ENCODE assay signal across 8 mouse cellular contexts in genomic region chr3:52400284-52401161, GRCm38 (mm10).
DNase-seq lines count a peak whose midpoint lies in the region; ATAC-seq lines count a peak whose summit lies in the region.

No protein-coding gene starts in this region.

- ATAC-seq in lung, embryonic 16.5 days (ENCODE audit: low read depth): no peak
- no peak for ATAC-seq in forebrain, embryonic 12.5 days (ENCODE audit: low FRiP score)
- ATAC-seq in neural tube, embryonic 14.5 days (ENCODE audit: low read depth): no peak
- no peak for ATAC-seq in megakaryocyte, adult 5-6 weeks (ENCODE audit: poor library complexity, severe bottlenecking)

- H3K9ac ChIP-seq in lung, embryonic 16.5 days (ENCODE audit: low read length): peak overlapping the region; percentile 61; the same call in 1 of the 2 replicates
- no peak overlapping the region for H3K9ac ChIP-seq in forebrain, embryonic 12.5 days
- no peak overlapping the region for H3K9ac ChIP-seq in neural tube, embryonic 14.5 days (replicated peaks; ENCODE audit: low read depth, low read length)

- no peaks in the 10 kb centered on the region for H3K9me3 ChIP-seq in lung, embryonic 16.5 days (ENCODE audit: control insufficient read depth, low read length)
- H3K9me3 ChIP-seq in forebrain, embryonic 12.5 days: no peaks in the 10 kb centered on the region
- H3K9me3 ChIP-seq in neural tube, embryonic 14.5 days (ENCODE audit: control insufficient read depth, low read length): no peaks in the 10 kb centered on the region

- no peak overlapping the region for H3K27ac ChIP-seq in lung, embryonic 16.5 days (ENCODE audit: low read length)
- H3K27ac ChIP-seq in forebrain, embryonic 12.5 days: no peak overlapping the region
- no peak overlapping the region for H3K27ac ChIP-seq in neural tube, embryonic 14.5 days (ENCODE audit: low read depth, low read length)

- no peaks in the 10 kb centered on the region for H3K36me3 ChIP-seq in lung, embryonic 16.5 days (ENCODE audit: control insufficient read depth, insufficient read depth, low read length)
- no peaks in the 10 kb centered on the region for H3K36me3 ChIP-seq in forebrain, embryonic 12.5 days (replicated peaks)
- no peaks in the 10 kb centered on the region for H3K36me3 ChIP-seq in neural tube, embryonic 14.5 days (ENCODE audit: control insufficient read depth, insufficient read depth, low read length)

- WGBS in lung, embryonic 16.5 days: 12% methylated on average over 19 of the region's 19 CpGs
- WGBS in forebrain, embryonic 12.5 days: 14% methylated on average over 19 of the region's 19 CpGs
- WGBS in neural tube, embryonic 14.5 days: 15% methylated on average over 19 of the region's 19 CpGs

- H3K4me3 ChIP-seq in lung, embryonic 16.5 days (ENCODE audit: low read length): peak overlapping the region; percentile 42
- H3K4me3 ChIP-seq in forebrain, embryonic 12.5 days (replicated peaks): peak overlapping the region; percentile 33
- no peak overlapping the region for H3K4me3 ChIP-seq in neural tube, embryonic 14.5 days (ENCODE audit: low read depth, low read length)

- peaks cover 21% of the 10 kb centered on the region for H3K4me1 ChIP-seq in lung, embryonic 16.5 days (replicated peaks; ENCODE audit: control insufficient read depth, insufficient read depth, low read length)
- H3K4me1 ChIP-seq in forebrain, embryonic 12.5 days: peaks cover 17% of the 10 kb centered on the region
- H3K4me1 ChIP-seq in neural tube, embryonic 14.5 days (ENCODE audit: control insufficient read depth, insufficient read depth, low read length): peaks cover 7% of the 10 kb centered on the region; the same call in 1 of the 2 replicates

- peak overlapping the region; percentile 74 for H3K4me2 ChIP-seq in lung, embryonic 16.5 days (ENCODE audit: low read depth, low read length)
- peak overlapping the region; percentile 64 for H3K4me2 ChIP-seq in forebrain, embryonic 12.5 days
- peak overlapping the region; percentile 44 for H3K4me2 ChIP-seq in neural tube, embryonic 14.5 days (ENCODE audit: low read depth, low read length)

- H3K27me3 ChIP-seq in lung, embryonic 16.5 days (ENCODE audit: control insufficient read depth, insufficient read depth, low read depth, low read length): no peaks in the 10 kb centered on the region
- H3K27me3 ChIP-seq in forebrain, embryonic 12.5 days: peaks cover 21% of the 10 kb centered on the region
- peaks cover 3% of the 10 kb centered on the region; the same call in 1 of the 2 replicates for H3K27me3 ChIP-seq in neural tube, embryonic 14.5 days (ENCODE audit: control insufficient read depth, insufficient read depth, low read length)

- DNase-seq in lung, postnatal 10 days: no peak
- peak; percentile 32 for DNase-seq in kidney, postnatal 10 days
- no peak for DNase-seq in adrenal gland, postnatal 4 days (ENCODE audit: low spot score in 2 of 2)
- no peak for DNase-seq in layer of hippocampus, postnatal 14 days (ENCODE audit: low spot score in 2 of 2)
